Mouse (Mus musculus) kidney, embryonic 16.5 days (tissue): ENCODE results near the gene Mark2. TPM values are rescaled to one million over a fixed set of nuclear protein-coding genes. Genes with fewer than 3 reads are reported as not detected.
A peak's percentile ranks its signal among the peaks of the same experiment; 100 is the strongest.

ENCODE experiments used
- ATAC-seq: fragments of 200-750 bp; cut with Nextera tagmentation; 2 replicates; pipeline ENCODE4 v1.8.0; 2017; ENCODE audit warnings: moderate TSS enrichment; ENCODE audit not compliant: low FRiP score, low TSS enrichment
- H3K27ac ChIP-seq: fragments of 300-500 bp; sonication (generic); 2 replicates; pipeline ENCODE4 v1.5.1; 2014; ENCODE audit warnings: low read length
- H3K27me3 ChIP-seq: fragments of 300-500 bp; sonication (generic); 2 replicates; pipeline ENCODE4 v1.6.1; 2014; ENCODE audit warnings: low read length, control low read depth, mixed read lengths; ENCODE audit not compliant: insufficient read depth
- H3K36me3 ChIP-seq: fragments of 300-500 bp; sonication (generic); 2 replicates; pipeline ENCODE4 v1.6.1; 2014; ENCODE audit warnings: low read length, control low read depth, mixed read lengths; ENCODE audit not compliant: insufficient read depth
- H3K4me1 ChIP-seq: fragments of 300-500 bp; sonication (generic); 2 replicates; pipeline ENCODE4 v1.6.1; 2014; ENCODE audit warnings: low read length, control low read depth, mixed read lengths; ENCODE audit not compliant: insufficient read depth
- H3K4me2 ChIP-seq: fragments of 300-500 bp; sonication (generic); replicated peaks from 2 replicates; pipeline ENCODE4 v1.6.1; 2014; ENCODE audit warnings: low read depth, low read length
- H3K4me3 ChIP-seq: fragments of 300-500 bp; sonication (generic); 2 replicates; pipeline ENCODE4 v1.5.1; 2014; ENCODE audit warnings: mild to moderate bottlenecking, low read length
- H3K9ac ChIP-seq: fragments of 300-500 bp; sonication (generic); replicated peaks from 2 replicates; pipeline ENCODE4 v1.6.1; 2014; ENCODE audit warnings: low read length
- H3K9me3 ChIP-seq: fragments of 300-500 bp; sonication (generic); 2 replicates; pipeline ENCODE4 v1.6.1; 2016; ENCODE audit warnings: low read length, control low read depth
- WGBS: fragments of 180-500 bp; shearing (Covaris S2); extraction: QIAGEN DNeasy Blood & Tissue Kit; methylation state at CpG from one replicate; pipeline ENCODE4 v1.1.7; 2014; 5-methylcytosine and 5-hydroxymethylcytosine counted together
- polyA plus RNA-seq: library from polyadenylated mRNA; unstranded; fragments of >200 nt; fragmentation: Nextera tagmentation; extraction: Ambion mirVana; gene quantifications from 2 replicates; pipeline ENCODE4 v1.2.1, GENCODE M21; 2015

Gene Mark2
- polyA plus RNA-seq, 1 experiment from 2014 or later, result 40.6 TPM

DNA sequence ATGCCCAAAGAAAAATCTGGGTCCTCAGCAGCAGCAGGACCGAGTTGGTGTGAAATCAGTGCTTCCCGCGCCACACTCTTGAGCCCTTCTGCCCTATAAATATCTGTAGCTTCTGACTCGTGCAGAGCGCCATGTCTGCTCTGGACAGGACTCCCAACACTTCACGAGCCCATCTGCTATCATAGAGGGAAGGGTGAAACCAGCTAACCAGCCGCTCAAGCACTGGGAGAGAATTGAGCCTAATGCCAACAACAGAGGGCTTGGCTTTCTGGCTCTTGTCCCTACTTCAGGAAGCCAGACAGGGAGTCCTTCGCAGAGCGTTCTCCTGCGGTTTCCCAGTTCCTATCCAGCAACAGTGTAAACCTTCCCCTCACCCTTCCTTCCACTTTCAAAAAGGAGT is 30.4 kb downstream of the Mark2 start:
- H3K27me3 ChIP-seq, result no peaks in the 10 kb centered on the region
- H3K4me2 ChIP-seq, result peak overlapping the region; percentile 5; the same call in 1 of the 2 replicates
- H3K9ac ChIP-seq, result peak overlapping the region; percentile 34
- peaks cover 82% of the 10 kb centered on the region for H3K4me1 ChIP-seq
- H3K27ac ChIP-seq, result peak overlapping the region; percentile 88
- no peaks in the 10 kb centered on the region for H3K9me3 ChIP-seq
- H3K4me3 ChIP-seq, result no peak overlapping the region
- H3K36me3 ChIP-seq, result no peaks in the 10 kb centered on the region
- WGBS, result 50% methylated on average over 10 of the region's 10 CpGs
- no peak for ATAC-seq

GRCm38 (mm10) chr19:7310704-7311103 is 31.0 kb downstream of the Mark2 start:
- Histone ChIP-seq H3K4me1 (peaks cover 87% of the 10 kb centered on the region), H3K27ac (peak overlapping the region; percentile 88), H3K27me3 (no peaks in the 10 kb centered on the region), H3K4me2 (0 out of 2 replicates have a peak overlapping the region, but pooled peaks have one; percentile 5), H3K9ac (peak overlapping the region; percentile 34; the same call in 1 of the 2 replicates), H3K4me3 (no peak overlapping the region), H3K9me3 (no peaks in the 10 kb centered on the region), H3K36me3 (no peaks in the 10 kb centered on the region)
- 17% methylated on average over 5 of the region's 5 CpGs for WGBS
- ATAC-seq, result peak; percentile 62

GRCm38 (mm10) chr19:7309738-7310330 is 31.8 kb downstream of the Mark2 start:
- H3K27me3 ChIP-seq, result no peaks in the 10 kb centered on the region

DNA sequence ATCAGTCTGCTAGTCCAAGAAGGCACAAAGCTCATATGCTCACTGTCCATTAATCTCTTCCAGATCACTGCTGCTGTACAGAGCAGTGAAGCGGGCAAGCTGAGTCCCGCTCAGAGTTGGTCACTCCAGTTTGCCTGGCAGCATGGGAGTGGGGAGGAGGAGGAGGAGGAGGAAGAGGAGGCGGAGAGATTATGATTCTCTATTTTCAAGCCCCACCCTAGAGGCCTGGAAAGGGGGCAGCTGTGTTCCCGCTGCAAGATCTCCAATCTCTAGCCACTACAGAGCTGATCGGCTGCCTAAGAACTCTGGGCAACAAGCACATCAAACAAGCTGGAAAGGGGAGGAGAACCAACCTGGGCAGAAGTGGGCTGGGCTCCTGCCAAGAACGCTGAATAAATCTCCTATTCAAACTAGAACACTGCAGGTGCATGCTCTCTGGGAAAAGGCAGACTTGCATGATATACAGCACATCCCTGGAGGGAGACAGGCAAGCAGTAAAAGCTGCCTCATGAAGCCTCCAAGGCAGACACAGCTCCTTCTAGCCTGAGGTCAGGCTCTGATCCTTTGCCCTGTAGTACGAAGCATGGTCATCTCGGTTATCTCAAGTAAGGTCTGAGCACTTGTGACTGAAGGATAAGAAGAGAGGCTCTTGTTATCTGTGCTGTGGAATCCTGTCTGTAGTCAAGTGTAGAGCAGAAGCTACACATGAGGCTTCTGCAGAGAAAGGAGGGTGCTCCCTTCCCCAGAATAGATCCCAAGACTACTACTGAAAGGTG is 33.5 kb downstream of the Mark2 start:
- peak; percentile 82 for ATAC-seq
- H3K9ac ChIP-seq, result peak overlapping the region; percentile 37
- H3K4me3 ChIP-seq, result no peak overlapping the region
- H3K4me2 ChIP-seq, result peak overlapping the region; percentile 27
- H3K4me1 ChIP-seq, result peaks cover 81% of the 10 kb centered on the region
- 23% methylated on average over 7 of the region's 8 CpGs for WGBS
- H3K27me3 ChIP-seq, result no peaks in the 10 kb centered on the region
- no peaks in the 10 kb centered on the region for H3K36me3 ChIP-seq
- H3K9me3 ChIP-seq, result no peaks in the 10 kb centered on the region
- H3K27ac ChIP-seq, result peak overlapping the region; percentile 88

More at GRCm38 (mm10) chr19:7309738-7310330, 31.8 kb downstream of the Mark2 start:
- Histone ChIP-seq H3K36me3 (no peaks in the 10 kb centered on the region), H3K27ac (peak overlapping the region; percentile 88), H3K4me3 (no peak overlapping the region), H3K9ac (no peak overlapping the region), H3K4me2 (no peak overlapping the region), H3K4me1 (peaks cover 85% of the 10 kb centered on the region), H3K9me3 (no peaks in the 10 kb centered on the region)
- 44% methylated on average over 2 of the region's 2 CpGs for WGBS
- ATAC-seq, result no peak

DNA sequence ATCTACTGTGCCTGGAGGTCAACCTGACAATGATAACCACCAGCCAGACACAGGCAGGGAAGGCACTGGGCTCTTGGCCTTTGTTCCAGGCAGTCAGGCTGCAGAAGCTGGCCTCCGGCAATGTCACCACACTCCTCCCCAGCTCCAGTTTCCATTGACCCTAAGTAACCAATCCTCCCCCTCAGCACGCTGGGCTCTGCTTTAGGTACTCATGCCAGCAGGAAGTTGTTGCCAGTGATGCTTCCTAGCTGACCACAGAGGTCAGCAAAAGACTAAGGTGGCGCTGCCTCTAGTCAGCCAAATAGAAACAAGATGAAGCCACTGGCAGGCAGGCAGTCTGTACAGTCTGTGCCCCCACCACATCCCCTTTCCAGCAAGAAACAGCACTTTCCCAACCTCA is 34.7 kb downstream of the Mark2 start:
- Histone ChIP-seq H3K27me3 (no peaks in the 10 kb centered on the region), H3K9me3 (no peaks in the 10 kb centered on the region), H3K27ac (peak overlapping the region; percentile 88), H3K4me2 (no peak overlapping the region; the same call in 1 of the 2 replicates), H3K9ac (0 out of 2 replicates have a peak overlapping the region, but pooled peaks have one; percentile 13), H3K4me3 (no peak overlapping the region), H3K36me3 (no peaks in the 10 kb centered on the region), H3K4me1 (peaks cover 82% of the 10 kb centered on the region)
- 24% methylated on average over 3 of the region's 3 CpGs for WGBS
- ATAC-seq, result peak; percentile 28; the same call in 1 of the 2 replicates

GRCm38 (mm10) chr19:7305380-7306310 is 36.0 kb downstream of the Mark2 start:
- H3K9ac ChIP-seq, result no peak overlapping the region
- H3K9me3 ChIP-seq, result no peaks in the 10 kb centered on the region
- peak overlapping the region; percentile 16; the same call in 1 of the 2 replicates for H3K27ac ChIP-seq
- H3K4me3 ChIP-seq, result no peak overlapping the region
- no peaks in the 10 kb centered on the region for H3K36me3 ChIP-seq
- ATAC-seq, result no peak
- no peak overlapping the region for H3K4me2 ChIP-seq
- no peaks in the 10 kb centered on the region for H3K27me3 ChIP-seq
- 62% methylated on average over 10 of the region's 11 CpGs for WGBS
- peaks cover 75% of the 10 kb centered on the region for H3K4me1 ChIP-seq

- Histone ChIP-seq H3K36me3 (0 out of 2 replicates have a peak, but pooled peaks cover 3% of the 10 kb centered on the region), H3K4me1 (peaks cover 67% of the 10 kb centered on the region), H3K27ac (no peak overlapping the region), H3K9me3 (no peaks in the 10 kb centered on the region), H3K4me3 (no peak overlapping the region), H3K9ac (no peak overlapping the region), H3K27me3 (no peaks in the 10 kb centered on the region), H3K4me2 (no peak overlapping the region)
- no peak for ATAC-seq
- WGBS, result 72% methylated on average over 2 of the region's 2 CpGs
Measured at GRCm38 (mm10) chr19:7304801-7305200, 36.9 kb downstream of the Mark2 start.

- H3K4me2 ChIP-seq, result no peak overlapping the region
- peaks cover 61% of the 10 kb centered on the region for H3K4me1 ChIP-seq
- H3K27me3 ChIP-seq, result no peaks in the 10 kb centered on the region
- H3K27ac ChIP-seq, result no peak overlapping the region
- no peak overlapping the region for H3K9ac ChIP-seq
- no peak overlapping the region for H3K4me3 ChIP-seq
- H3K9me3 ChIP-seq, result no peaks in the 10 kb centered on the region
- 35% methylated on average over 6 of the region's 6 CpGs for WGBS
- H3K36me3 ChIP-seq, result 0 out of 2 replicates have a peak, but pooled peaks cover 3% of the 10 kb centered on the region
- no peak for ATAC-seq
Measured at GRCm38 (mm10) chr19:7303796-7304195, 37.9 kb downstream of the Mark2 start.

DNA sequence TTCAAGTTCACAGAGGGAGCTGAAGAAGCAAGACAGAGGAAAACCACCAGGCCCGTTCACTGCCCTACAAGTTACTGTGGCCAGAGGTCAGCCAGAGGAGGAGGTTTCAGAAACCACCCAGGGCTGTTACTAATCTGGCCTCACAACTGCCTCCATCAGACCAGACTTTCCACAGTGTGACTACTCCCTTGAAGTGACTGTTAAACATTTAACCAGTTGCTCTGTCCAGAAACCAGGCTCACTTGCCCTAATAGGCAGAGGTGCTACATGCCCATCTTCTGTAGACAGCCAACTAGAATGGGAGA is 39.2 kb downstream of the Mark2 start:
- peaks cover 47% of the 10 kb centered on the region for H3K4me1 ChIP-seq

More for the DNA sequence above, 39.2 kb downstream of the Mark2 start:
- Histone ChIP-seq H3K27me3 (no peaks in the 10 kb centered on the region), H3K27ac (peak overlapping the region; percentile 5; the same call in 1 of the 2 replicates), H3K4me2 (no peak overlapping the region), H3K9ac (no peak overlapping the region), H3K36me3 (0 out of 2 replicates have a peak, but pooled peaks cover 3% of the 10 kb centered on the region), H3K4me3 (no peak overlapping the region), H3K9me3 (no peaks in the 10 kb centered on the region)
- ATAC-seq, result no peak
- WGBS, result 63% methylated on average over 1 of the region's 1 CpGs
